Mouse (Mus musculus): Measurements from ENCODE around the gene Dnah6.

Dnah6 gene

GRCm38 (mm10) chr6:73132784-73133183, 88.7 kb downstream of the Dnah6 start:
- no peak for DNase-seq

- DNase-seq, result no peak
Measured at GRCm38 (mm10) chr6:73127594-73127993, 93.9 kb downstream of the Dnah6 start.

GRCm38 (mm10) chr6:73120348-73120747, 101.1 kb downstream of the Dnah6 start:
- DNase-seq, result no peak

- no peak for DNase-seq
Measured at GRCm38 (mm10) chr6:73113898-73114297, 107.6 kb downstream of the Dnah6 start.

GRCm38 (mm10) chr6:73113365-73113764, 108.1 kb downstream of the Dnah6 start:
- DNase-seq, result no peak

- DNase-seq, result no peak
Measured at GRCm38 (mm10) chr6:73093133-73093532, 128.3 kb downstream of the Dnah6 start.

GRCm38 (mm10) chr6:73090836-73091235, 130.6 kb downstream of the Dnah6 start:
- no peak for DNase-seq

GRCm38 (mm10) chr6:73082571-73082970, 138.9 kb downstream of the Dnah6 start:
- no peak for DNase-seq

GRCm38 (mm10) chr6:73072093-73072786, 149.2 kb downstream of the Dnah6 start:
- DNase-seq, result no peak

GRCm38 (mm10) chr6:73071214-73071613, 150.2 kb downstream of the Dnah6 start:
- no peak for DNase-seq

GRCm38 (mm10) chr6:73070663-73071062, 150.8 kb downstream of the Dnah6 start:
- no peak for DNase-seq

- DNase-seq, result no peak
Measured at GRCm38 (mm10) chr6:73064551-73064950, 156.9 kb downstream of the Dnah6 start.

GRCm38 (mm10) chr6:73059596-73060121, 161.8 kb downstream of the Dnah6 start:
- DNase-seq, result no peak

- no peak for DNase-seq
Measured at GRCm38 (mm10) chr6:73059162-73059561, 162.3 kb downstream of the Dnah6 start.

- no peak for DNase-seq
Measured at GRCm38 (mm10) chr6:73055347-73055746, 166.1 kb downstream of the Dnah6 start.

GRCm38 (mm10) chr6:73054807-73055206, 166.6 kb downstream of the Dnah6 start:
- no peak for DNase-seq

GRCm38 (mm10) chr6:73053526-73053925, 167.9 kb downstream of the Dnah6 start:
- no peak for DNase-seq

- no peak for DNase-seq
Measured at GRCm38 (mm10) chr6:73047259-73047658, 174.2 kb downstream of the Dnah6 start.

- DNase-seq, result no peak
Measured at GRCm38 (mm10) chr6:73045944-73046343, 175.5 kb downstream of the Dnah6 start.

- no peak for DNase-seq
Measured at GRCm38 (mm10) chr6:73042278-73042677, 179.2 kb downstream of the Dnah6 start.

GRCm38 (mm10) chr6:73038291-73038690, 183.2 kb downstream of the Dnah6 start:
- no peak for DNase-seq

GRCm38 (mm10) chr6:73028853-73029252, 192.6 kb downstream of the Dnah6 start:
- DNase-seq, result no peak

GRCm38 (mm10) chr6:73027881-73028280, 193.6 kb downstream of the Dnah6 start:
- no peak for DNase-seq

GRCm38 (mm10) chr6:73026898-73027297, 194.6 kb downstream of the Dnah6 start:
- no peak for DNase-seq

GRCm38 (mm10) chr6:73020061-73020460, 201.4 kb downstream of the Dnah6 start:
- DNase-seq, result peak; percentile 18

Measured in thymus, postnatal 25 days (tissue).